Mouse (Mus musculus) ES-E14 (cell line): ENCODE measurements around the gene Sgms1. TPM values are rescaled to one million over a fixed set of nuclear protein-coding genes. Genes with fewer than 3 reads are reported as not detected.

Experiments
- DNase-seq: peaks from one replicate; pipeline ENCODE4 v3.0.0-alpha.2; 2013; ENCODE audit warnings: low read depth, low spot score
- H3K27ac ChIP-seq: 2 replicates; pipeline ENCODE4 v1.5.1; 2012; ENCODE audit warnings: low read depth, mild to moderate bottlenecking, low read length, moderate library complexity, mixed read lengths; ENCODE audit not compliant: poor library complexity, insufficient read depth, severe bottlenecking
- H3K36me3 ChIP-seq: 2 replicates; pipeline ENCODE4 v1.6.1; 2012; ENCODE audit warnings: mild to moderate bottlenecking, low read length, moderate library complexity, mixed read lengths; ENCODE audit not compliant: control insufficient read depth, poor library complexity, insufficient read depth, severe bottlenecking
- H3K4me1 ChIP-seq, 2 experiments: fragments of 150-350 bp in 1 of 2; sonication (generic) in 1 of 2; 2 replicates each; pipeline ENCODE4 v1.6.1; 2012; ENCODE audit warnings: low read length in 2 of 2, mild to moderate bottlenecking in 1 of 2, mixed read lengths in 1 of 2; ENCODE audit not compliant: control insufficient read depth in 2 of 2, insufficient read depth in 2 of 2, poor library complexity in 1 of 2
- H3K4me3 ChIP-seq, 2 experiments: fragments of 150-350 bp in 1 of 2; sonication (generic) in 1 of 2; 2 replicates each; pipeline ENCODE4 v1.5.1; 2012; ENCODE audit warnings: low read length in 2 of 2, low read depth in 1 of 2, mild to moderate bottlenecking in 1 of 2, mixed read lengths in 1 of 2; ENCODE audit not compliant: insufficient read depth in 1 of 2, poor library complexity in 1 of 2, severe bottlenecking in 1 of 2
- H3K9ac ChIP-seq: 2 replicates; pipeline ENCODE4 v1.6.1; 2012; ENCODE audit warnings: low read depth, mild to moderate bottlenecking, low read length, mixed read lengths; ENCODE audit not compliant: poor library complexity, insufficient read depth, severe bottlenecking
- H3K9me3 ChIP-seq: fragments of 150-350 bp; sonication (generic); 2 replicates; pipeline ENCODE4 v1.6.1; 2012; ENCODE audit warnings: low read depth, mild to moderate bottlenecking, low read length; ENCODE audit not compliant: control insufficient read depth, insufficient read depth
- CHD2 ChIP-seq: IDR thresholded peaks from 2 replicates; pipeline ENCODE4 v1.6.1; 2014; ENCODE audit warnings: mild to moderate bottlenecking, low read depth, low read length, inconsistent platforms
- HCFC1 ChIP-seq: IDR thresholded peaks from 2 replicates; pipeline ENCODE4 v1.6.1; 2012; ENCODE audit warnings: low read length, inconsistent platforms, borderline replicate concordance; ENCODE audit not compliant: insufficient read depth
- MAFK ChIP-seq: IDR thresholded peaks from 2 replicates; pipeline ENCODE4 v1.6.1; 2014; ENCODE audit warnings: mild to moderate bottlenecking, low read depth, low read length, inconsistent platforms; ENCODE audit not compliant: insufficient read depth
- ZC3H11A ChIP-seq: IDR thresholded peaks from 2 replicates; pipeline ENCODE4 v1.6.1; 2012; ENCODE audit warnings: low read depth, mild to moderate bottlenecking, inconsistent platforms, low read length, borderline replicate concordance
- ZNF384 ChIP-seq: IDR thresholded peaks from 2 replicates; pipeline ENCODE4 v1.6.1; 2012; ENCODE audit warnings: low read depth, low read length, inconsistent platforms
- in situ Hi-C, 2 experiments: fragments of 600-800 bp; cut with MboI; formaldehyde crosslinking; loops; one replicate each; pipeline ENCODE4 v1.15.1; 2025; ENCODE audit warnings: low sequenced_read_pairs in 2 of 2, inconsistent platforms in 1 of 2; ENCODE audit not compliant: unreplicated experiment in 2 of 2
- total RNA-seq: library from RNA; depleted of rRNA; stranded (reverse); fragments of 300-350 nt; gene quantifications from 2 replicates; pipeline ENCODE4 v1.2.3, GENCODE M21; 2012

Gene Sgms1
- total RNA-seq, 1 experiment = 42.5 TPM

GRCm38 (mm10) chr19:32239925-32240324 lies 149.6 kb downstream of the Sgms1 start:
- in situ Hi-C loops = no loop called here
- no peak for DNase-seq
- H3K36me3 ChIP-seq = no peaks in the 10 kb centered on the region
- TF ChIP-seq MAFK (no peak), ZC3H11A (no peak), CHD2 (no peak), ZNF384 (no peak), HCFC1 (no peak)
- peaks cover 23 to 35% of the 10 kb centered on the region in 2 experiments for H3K4me1 ChIP-seq
- no peak overlapping the region for H3K4me3 ChIP-seq
- H3K9ac ChIP-seq = no peak overlapping the region
- H3K27ac ChIP-seq = peak overlapping the region; percentile 67; the same call in 1 of the 2 replicates
- no peaks in the 10 kb centered on the region for H3K9me3 ChIP-seq

DNA sequence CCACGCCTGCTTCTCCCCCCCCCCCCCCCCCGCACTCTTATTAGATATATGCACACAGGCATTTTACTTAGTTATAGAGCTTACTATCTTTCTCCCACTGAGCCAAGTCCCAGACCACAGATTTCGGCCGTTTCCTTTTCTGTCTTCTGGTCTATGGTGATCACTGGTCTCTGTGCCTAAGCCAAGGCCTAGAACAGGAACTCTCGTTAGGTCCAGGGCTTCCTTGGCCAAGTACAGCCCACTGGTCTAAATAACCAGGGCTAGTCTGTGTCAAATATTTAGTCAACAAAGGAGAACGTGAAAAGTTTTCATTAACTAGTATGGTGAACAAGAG lies 150.1 kb downstream of the Sgms1 start:
- peak overlapping the region; percentile 3; the same call in 1 of the 2 replicates for H3K27ac ChIP-seq
- TF ChIP-seq MAFK (no peak), HCFC1 (no peak), ZNF384 (no peak), CHD2 (no peak), ZC3H11A (no peak)
- H3K9me3 ChIP-seq = no peaks in the 10 kb centered on the region
- DNase-seq = no peak
- no peaks in the 10 kb centered on the region for H3K36me3 ChIP-seq
- in situ Hi-C loops = no loop called here
- no peak overlapping the region for H3K9ac ChIP-seq
- peaks cover 23 to 33% of the 10 kb centered on the region in 2 experiments for H3K4me1 ChIP-seq
- H3K4me3 ChIP-seq = no peak overlapping the region

GRCm38 (mm10) chr19:32238722-32239458 lies 150.6 kb downstream of the Sgms1 start:
- TF ChIP-seq ZC3H11A (no peak), MAFK (no peak), CHD2 (no peak), HCFC1 (no peak), ZNF384 (no peak)
- H3K4me1 ChIP-seq = peaks cover 23 to 33% of the 10 kb centered on the region in 2 experiments
- peak overlapping the region; percentile 21; the same call in 1 of the 2 replicates for H3K9ac ChIP-seq
- H3K36me3 ChIP-seq = no peaks in the 10 kb centered on the region
- no peak overlapping the region for H3K4me3 ChIP-seq
- in situ Hi-C loops = no loop called here
- H3K9me3 ChIP-seq = no peaks in the 10 kb centered on the region
- DNase-seq = no peak
- H3K27ac ChIP-seq = no peak overlapping the region; the same call in 1 of the 2 replicates

DNA sequence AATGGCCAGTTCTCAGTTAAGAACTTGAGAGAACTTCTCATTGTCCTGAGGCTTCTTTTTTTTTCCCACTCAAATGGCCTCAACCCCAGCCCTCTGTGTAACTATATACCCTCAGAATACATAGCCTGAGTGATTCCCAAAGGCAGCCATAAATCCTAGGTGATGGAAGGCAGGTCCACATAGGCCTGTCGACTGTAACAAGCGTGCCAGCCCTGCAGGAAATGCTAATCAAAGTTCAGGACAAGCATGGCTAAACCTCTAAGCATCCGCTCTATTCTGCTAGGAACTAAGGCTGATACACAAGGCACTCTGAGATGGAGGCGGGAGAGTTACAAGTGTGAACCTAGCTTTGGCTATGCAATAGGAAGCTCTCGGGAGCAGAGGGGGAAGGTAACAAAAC lies 151.8 kb downstream of the Sgms1 start:
- Histone ChIP-seq H3K9me3 (no peaks in the 10 kb centered on the region), H3K27ac (no peak overlapping the region; the same call in 1 of the 2 replicates), H3K4me1 (peaks cover 23 to 32% of the 10 kb centered on the region in 2 experiments), H3K4me3 (no peak overlapping the region), H3K9ac (no peak overlapping the region), H3K36me3 (no peaks in the 10 kb centered on the region; the same call in 1 of the 2 replicates)
- TF ChIP-seq ZNF384 (no peak), CHD2 (no peak), ZC3H11A (no peak), HCFC1 (no peak), MAFK (no peak)
- in situ Hi-C loops = no loop called here
- DNase-seq = no peak
